Mouse (Mus musculus) MEL (cell line): ENCODE data around the gene Tex2. TPM values are rescaled to one million over a fixed set of nuclear protein-coding genes. Genes with fewer than 3 reads are reported as not detected.
A peak's percentile ranks its signal among the peaks of the same experiment; 100 is the strongest.
"Not testable (repeated sequence)": the region's sequence is repeated elsewhere in the genome, so short reads cannot be mapped to it uniquely, and the experiment has no call there.

ENCODE experiments used
- DNase-seq: peaks from one replicate; pipeline ENCODE4 v3.0.0; 2011; ENCODE audit warnings: low read depth, low spot score
- H3K27ac ChIP-seq: 2 replicates; pipeline ENCODE4 v1.5.1; 2012; ENCODE audit warnings: low read depth, mild to moderate bottlenecking, control low read depth, low read length, moderate library complexity; ENCODE audit not compliant: control insufficient read depth
- H3K27me3 ChIP-seq, 2 experiments: fragments of 150-350 bp in 1 of 2; sonication (generic) in 1 of 2; 2 replicates each; pipeline ENCODE4 v1.6.1; 2012; ENCODE audit warnings: low read length in 2 of 2, mild to moderate bottlenecking in 2 of 2, improper control_type of control experiment in 1 of 2, moderate library complexity in 1 of 2; ENCODE audit not compliant: insufficient read depth in 2 of 2, control insufficient read depth in 1 of 2
- H3K36me3 ChIP-seq, 2 experiments: 2 replicates each; pipeline ENCODE4 v1.6.1; 2012 to 2014; ENCODE audit warnings: low read length in 2 of 2, improper control_type of control experiment in 1 of 2, inconsistent platforms in 1 of 2, mild to moderate bottlenecking in 1 of 2; ENCODE audit not compliant: insufficient read depth in 2 of 2, control insufficient read depth in 1 of 2
- H3K4me1 ChIP-seq, 2 experiments: fragments of 150-350 bp in 1 of 2; sonication (generic) in 1 of 2; 2 replicates each; pipeline ENCODE4 v1.6.1; 2012; ENCODE audit warnings: low read length in 2 of 2, improper control_type of control experiment in 1 of 2, mild to moderate bottlenecking in 1 of 2; ENCODE audit not compliant: insufficient read depth in 2 of 2, control insufficient read depth in 1 of 2
- H3K4me3 ChIP-seq, 2 experiments: fragments of 150-350 bp in 1 of 2; sonication (generic) in 1 of 2; 2 replicates each; pipeline ENCODE4 v1.5.1; 2012; ENCODE audit warnings: low read depth in 2 of 2, low read length in 2 of 2, mild to moderate bottlenecking in 2 of 2, moderate library complexity in 2 of 2, control low read depth in 1 of 2, improper control_type of control experiment in 1 of 2; ENCODE audit not compliant: control insufficient read depth in 1 of 2, insufficient read depth in 1 of 2
- H3K79me2 ChIP-seq: 2 replicates; pipeline ENCODE4 v1.6.1; 2012; ENCODE audit warnings: mild to moderate bottlenecking, low read length, moderate library complexity; ENCODE audit not compliant: control insufficient read depth, poor library complexity, insufficient read depth
- H3K9ac ChIP-seq: 2 replicates; pipeline ENCODE4 v1.6.1; 2012; ENCODE audit warnings: low read depth, mild to moderate bottlenecking, control low read depth, low read length, moderate library complexity; ENCODE audit not compliant: control insufficient read depth, poor library complexity, severe bottlenecking
- H3K9me3 ChIP-seq: fragments of 150-350 bp; sonication (generic); replicated peaks from 2 replicates; pipeline ENCODE4 v1.6.1; 2012; ENCODE audit warnings: mild to moderate bottlenecking, low read length, improper control_type of control experiment, moderate library complexity; ENCODE audit not compliant: insufficient read depth
- BHLHE40 ChIP-seq: IDR thresholded peaks from 2 replicates; pipeline ENCODE4 v1.6.1; 2012; ENCODE audit warnings: low read depth, mild to moderate bottlenecking, inconsistent platforms, low read length, improper control_type of control experiment, borderline replicate concordance
- CTCF ChIP-seq, 3 experiments: IDR thresholded peaks in 2 of 3; conservative IDR thresholded peaks in 1 of 3; 2 replicates each; pipeline ENCODE4 v1.5.1; 2011 to 2012; ENCODE audit warnings: low read length in 3 of 3, low read depth in 2 of 3, mild to moderate bottlenecking in 2 of 3, improper control_type of control experiment in 1 of 3, inconsistent platforms in 1 of 3, mixed read lengths in 1 of 3, moderate library complexity in 1 of 3; ENCODE audit not compliant: control insufficient read depth in 1 of 3, insufficient read depth in 1 of 3, poor library complexity in 1 of 3, severe bottlenecking in 1 of 3
- EP300 ChIP-seq, 2 experiments: IDR thresholded peaks; 2 replicates each; pipeline ENCODE4 v1.6.1; 2011; ENCODE audit warnings: improper control_type of control experiment in 2 of 2, low read length in 2 of 2, low read depth in 1 of 2, mild to moderate bottlenecking in 1 of 2
- HCFC1 ChIP-seq: IDR thresholded peaks from 2 replicates; pipeline ENCODE4 v1.6.1; 2012; ENCODE audit warnings: low read depth, mild to moderate bottlenecking, inconsistent platforms, low read length, improper control_type of control experiment, moderate library complexity
- MAX ChIP-seq: IDR thresholded peaks from 2 replicates; pipeline ENCODE4 v1.6.1; 2011; ENCODE audit warnings: low read length, improper control_type of control experiment
- POLR2A ChIP-seq, 2 experiments: IDR thresholded peaks; 2 replicates each; pipeline ENCODE4 v1.6.1; 2011 to 2012; ENCODE audit warnings: low read length in 2 of 2, mild to moderate bottlenecking in 2 of 2, control low read depth in 1 of 2, improper control_type of control experiment in 1 of 2, low read depth in 1 of 2, moderate library complexity in 1 of 2; ENCODE audit not compliant: control insufficient read depth in 1 of 2, insufficient read depth in 1 of 2, poor library complexity in 1 of 2
- POLR2AphosphoS5 ChIP-seq: IDR thresholded peaks from 2 replicates; pipeline ENCODE4 v1.6.1; 2012; ENCODE audit warnings: low read depth, borderline replicate concordance, mild to moderate bottlenecking, inconsistent platforms, low read length, moderate library complexity, mixed read lengths
- TBP ChIP-seq: IDR thresholded peaks from 2 replicates; pipeline ENCODE4 v1.8.0; 2011; ENCODE audit warnings: low read depth, low read length, improper control_type of control experiment
- TCF12 ChIP-seq: IDR thresholded peaks from 2 replicates; pipeline ENCODE4 v1.6.1; 2014; ENCODE audit warnings: low read depth, mild to moderate bottlenecking, inconsistent platforms, low read length, improper control_type of control experiment, moderate library complexity
- polyA plus RNA-seq, 2 experiments: library from polyadenylated mRNA; stranded (reverse) in 1 of 2; unstranded in 1 of 2; fragments of >175 nt in 1 of 2; fragments of >200 nt in 1 of 2; gene quantifications; 2 replicates each; pipeline versions ENCODE4 v1.2.1 to v1.2.4; 2012; ENCODE audit warnings: low replicate concordance in 2 of 2, low read depth in 1 of 2; ENCODE audit not compliant: insufficient read length in 2 of 2, insufficient read depth in 1 of 2, missing spikeins in 1 of 2
- total RNA-seq: library from RNA; depleted of rRNA; stranded (reverse); fragments of 300-350 nt; gene quantifications from 2 replicates; pipeline ENCODE4 v1.2.3, GENCODE M21; 2012

Tex2 gene
- total and polyA plus RNA-seq, 3 experiments: 13.7 to 24.8 TPM; not detected in 1

DNA sequence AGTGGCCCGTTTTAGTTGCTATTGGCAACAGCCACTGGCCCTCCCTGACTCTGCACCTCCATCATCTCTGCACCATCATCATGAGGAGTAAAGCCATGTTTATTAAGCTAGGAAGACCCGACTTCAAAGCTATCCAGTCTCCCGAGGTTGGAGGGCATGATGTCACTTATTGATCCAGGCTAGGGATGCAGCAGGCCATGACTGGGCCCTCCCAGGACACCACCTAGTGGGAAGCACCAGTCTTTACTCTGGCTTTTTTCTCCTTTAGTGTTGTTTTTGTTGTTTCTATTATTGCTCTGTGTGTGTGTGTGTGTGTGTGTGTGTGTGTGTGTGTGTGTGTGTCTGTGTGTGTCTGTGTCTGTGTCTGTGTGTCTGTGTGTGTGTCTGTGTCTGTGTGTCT is 12.4 kb upstream of the Tex2 start:
- TF ChIP-seq CTCF (IDR thresholded peaks at IDR 0.05 in 2 of 3, conservative IDR thresholded peaks at IDR 0.05 in 1 of 3; ENCODE audit: control insufficient read depth in 1 of 3, insufficient read depth in 1 of 3, low read depth in 2 of 3, low read length in 3 of 3, poor library complexity in 1 of 3, severe bottlenecking in 1 of 3): peak in 1 of 3 experiments; percentile 12; a peak in 1 of 6 replicates
- no peak for TF ChIP-seq BHLHE40
- Histone ChIP-seq H3K4me3 (no peak overlapping the region), H3K36me3 (no peaks in the 10 kb centered on the region), H3K9ac (no peak overlapping the region), H3K79me2 (no peaks in the 10 kb centered on the region), H3K27ac (no peak overlapping the region), H3K4me1 (no peaks in the 10 kb centered on the region), H3K9me3 (no peaks in the 10 kb centered on the region), H3K27me3 (peaks cover 4 to 5% of the 10 kb centered on the region in 2 experiments; a peak in 3 of 4 replicates)
- DNase-seq: no peak

DNA sequence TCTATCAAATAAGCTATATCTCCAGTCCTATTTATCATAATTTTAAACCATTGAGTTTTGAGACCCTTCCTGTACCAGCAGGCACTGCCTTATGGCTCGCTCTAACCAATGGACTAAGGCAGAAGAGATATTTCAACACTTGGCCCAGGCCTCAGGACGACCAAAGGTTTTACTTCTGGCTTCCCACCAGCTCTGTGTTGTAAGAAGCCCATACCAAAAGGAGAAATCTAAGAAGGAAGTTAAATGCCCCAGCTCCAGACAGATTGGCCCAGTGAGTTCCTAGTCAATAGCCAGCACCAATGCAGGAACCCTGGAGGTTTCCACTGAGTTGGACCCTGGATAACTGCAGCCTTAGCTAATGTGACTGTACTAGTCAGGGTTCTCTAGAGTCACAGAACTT is 10.4 kb upstream of the Tex2 start:
- Histone ChIP-seq H3K36me3 (no peaks in the 10 kb centered on the region), H3K9ac (no peak overlapping the region), H3K9me3 (no peaks in the 10 kb centered on the region)
- TF ChIP-seq POLR2A (IDR thresholded peaks at IDR 0.05; ENCODE audit: control insufficient read depth in 1 of 2, insufficient read depth in 1 of 2, low read depth in 1 of 2, low read length in 2 of 2, poor library complexity in 1 of 2) (no peak), EP300 (IDR thresholded peaks at IDR 0.05; ENCODE audit: low read depth in 1 of 2, low read length in 2 of 2) (no peak), POLR2AphosphoS5 (no peak)
- TF ChIP-seq, all 39 proteins: peak for 0
- peaks cover 4 to 5% of the 10 kb centered on the region in 2 experiments; a peak in 3 of 4 replicates for H3K27me3 ChIP-seq
- no peak for DNase-seq
- no peak overlapping the region for H3K27ac ChIP-seq
- H3K4me3 ChIP-seq: no peak overlapping the region
- no peaks in the 10 kb centered on the region for H3K4me1 ChIP-seq
- H3K79me2 ChIP-seq: no peaks in the 10 kb centered on the region

DNA sequence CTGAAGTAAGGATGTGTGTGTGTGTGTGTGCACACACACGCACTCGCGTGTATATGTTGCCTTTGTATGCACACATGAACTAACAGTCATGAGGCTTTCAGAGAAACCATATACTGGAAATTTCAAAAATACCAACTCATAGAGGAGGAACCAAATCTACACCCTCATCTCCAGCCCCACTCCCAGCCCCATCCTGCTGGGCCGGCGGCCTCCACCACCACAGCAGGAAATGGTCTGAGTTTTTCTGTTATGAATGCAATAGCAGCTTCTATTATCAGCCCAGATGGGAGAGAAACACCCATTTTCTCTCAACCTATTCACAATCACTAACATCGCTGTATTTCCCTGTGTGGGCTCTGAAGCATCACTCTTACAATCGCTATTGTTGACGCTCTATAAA is 8.8 kb upstream of the Tex2 start:
- no peak overlapping the region for H3K9ac ChIP-seq
- no peak for DNase-seq
- H3K79me2 ChIP-seq: no peaks in the 10 kb centered on the region
- TF ChIP-seq EP300 (IDR thresholded peaks at IDR 0.05; ENCODE audit: low read depth in 1 of 2, low read length in 2 of 2) (no peak), MAX (no peak), TCF12 (no peak), HCFC1 (no peak)
- peaks cover 4 to 5% of the 10 kb centered on the region in 2 experiments; a peak in 3 of 4 replicates for H3K27me3 ChIP-seq
- H3K9me3 ChIP-seq: no peaks in the 10 kb centered on the region
- H3K27ac ChIP-seq: no peak overlapping the region
- H3K4me1 ChIP-seq: no peaks in the 10 kb centered on the region
- no peaks in the 10 kb centered on the region for H3K36me3 ChIP-seq
- H3K4me3 ChIP-seq: no peak overlapping the region

DNA sequence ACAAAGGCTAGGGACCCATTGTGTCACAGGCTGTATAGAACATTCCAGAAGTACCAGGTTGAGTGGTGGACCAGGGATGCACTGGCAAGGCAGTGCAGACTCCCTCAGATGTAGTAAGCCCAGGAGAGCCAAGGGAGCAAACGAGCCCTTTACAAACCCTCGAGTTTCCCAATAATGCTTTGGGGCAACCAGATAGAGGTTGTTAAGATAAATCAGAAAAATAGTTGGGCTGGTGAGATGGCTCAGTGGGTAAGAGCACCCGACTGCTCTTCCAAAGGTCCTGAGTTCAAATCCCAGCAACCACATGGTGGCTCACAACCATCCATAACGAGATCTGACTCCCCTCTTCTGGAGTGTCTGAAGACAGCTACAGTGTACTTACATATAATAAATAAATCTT is 5.5 kb upstream of the Tex2 start:
- DNase-seq, H3K79me2 ChIP-seq, H3K9ac ChIP-seq, H3K27me3 ChIP-seq, H3K27ac ChIP-seq, H3K36me3 ChIP-seq, H3K4me1 ChIP-seq, H3K4me3 ChIP-seq, H3K9me3 ChIP-seq: not testable (repeated sequence)
- TF ChIP-seq TBP: peak; percentile 90
